Mouse (Mus musculus): ENCODE measurements around the gene Zbtb24.

Gene Zbtb24

DNA sequence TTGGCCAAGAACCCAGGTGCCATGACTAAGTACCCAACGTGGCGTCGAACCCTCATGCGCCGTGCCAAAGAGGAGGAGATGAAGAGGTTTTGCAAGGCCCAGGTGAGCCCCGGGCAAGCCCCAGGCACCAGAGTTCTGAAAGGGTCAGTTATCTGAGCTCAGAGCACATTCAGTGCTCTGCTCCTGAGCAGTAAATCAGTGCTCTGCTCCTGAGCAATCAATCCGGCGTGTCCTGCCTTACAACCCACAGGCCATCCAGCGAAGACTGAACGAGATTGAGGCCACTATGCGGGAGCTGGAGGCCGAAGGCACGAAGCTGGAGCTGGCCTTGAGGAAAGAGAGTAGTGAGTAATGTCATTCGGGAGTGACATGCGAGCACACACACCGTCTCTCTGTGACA lies 35.6 kb downstream of the Zbtb24 start:
- TF ChIP-seq GATA4 (IDR thresholded peaks at IDR 0.05; ENCODE audit: insufficient replicate concordance, low read length): no peak

DNA sequence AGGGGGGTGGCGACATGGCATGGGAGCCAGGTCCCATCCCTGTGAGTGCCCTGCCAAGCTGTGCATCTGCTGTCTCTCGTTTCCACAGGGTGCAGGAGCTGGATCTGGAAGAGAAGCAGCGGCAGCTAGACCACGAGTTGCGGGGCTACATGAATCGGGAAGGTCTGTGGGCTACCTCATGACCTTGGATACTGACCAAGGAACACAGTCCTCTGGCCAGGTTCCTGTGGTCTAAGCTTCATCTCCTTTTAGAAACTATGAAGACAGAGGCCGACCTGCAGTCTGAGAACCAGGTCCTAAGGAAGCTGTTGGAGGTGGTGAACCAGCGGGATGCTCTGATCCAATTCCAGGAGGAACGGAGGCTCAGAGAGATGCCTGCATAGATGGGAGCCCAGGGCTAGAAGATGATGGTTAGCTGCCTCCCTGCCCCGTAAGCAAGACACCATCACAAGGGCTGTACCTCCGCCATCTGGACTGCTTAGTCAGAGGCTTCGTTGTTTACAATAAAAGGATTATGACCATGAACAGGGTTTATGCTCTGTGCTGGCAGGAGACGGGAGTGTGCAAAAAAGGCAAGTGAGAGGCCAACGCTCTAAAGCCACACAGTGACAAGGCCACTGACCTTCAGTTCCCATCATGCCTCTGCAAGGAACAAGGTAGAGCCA lies 36.5 kb downstream of the Zbtb24 start:
- no peak for TF ChIP-seq GATA4 (IDR thresholded peaks at IDR 0.05; ENCODE audit: insufficient replicate concordance, low read length)

DNA sequence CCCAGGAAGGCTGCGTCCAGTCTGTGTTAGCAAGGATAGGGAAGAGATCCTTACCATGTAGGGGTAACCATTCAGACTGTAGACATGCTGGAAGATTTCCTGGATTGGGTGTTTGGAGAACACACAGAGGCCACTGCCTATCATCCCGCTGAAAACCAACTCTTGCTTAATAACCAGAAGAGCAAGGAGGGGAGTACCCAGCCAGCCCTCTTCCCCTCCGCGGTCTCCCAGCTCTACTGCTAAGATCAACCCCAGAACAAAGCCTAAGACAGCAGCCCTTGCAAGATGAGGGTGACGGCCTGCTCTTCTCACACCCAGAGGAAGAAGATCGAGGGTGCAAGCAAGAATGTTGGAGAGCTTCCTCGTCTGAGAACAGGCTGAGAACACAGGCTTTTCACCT lies 38.7 kb downstream of the Zbtb24 start:
- no peak for TF ChIP-seq GATA4 (IDR thresholded peaks at IDR 0.05; ENCODE audit: insufficient replicate concordance, low read length)

DNA sequence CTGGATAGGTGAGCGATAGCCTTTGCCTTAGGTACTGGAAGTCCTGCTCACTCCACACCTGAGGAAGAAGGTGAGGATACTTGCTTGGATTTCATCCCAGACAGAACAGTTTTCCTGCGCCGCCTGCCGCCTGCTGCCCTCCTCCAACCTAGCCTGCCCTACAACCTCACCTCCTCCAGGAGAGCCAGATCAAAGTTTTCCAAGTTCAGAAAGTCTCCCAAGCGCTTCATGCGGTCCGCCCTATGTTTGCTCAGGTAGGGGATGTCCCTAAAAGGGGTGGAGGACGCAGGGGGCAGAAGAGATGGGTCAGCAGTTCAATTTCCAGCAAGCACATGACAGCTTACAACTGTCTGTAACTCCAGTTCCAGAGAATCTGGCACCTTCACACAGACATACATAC lies 39.1 kb downstream of the Zbtb24 start:
- TF ChIP-seq GATA4 (IDR thresholded peaks at IDR 0.05; ENCODE audit: insufficient replicate concordance, low read length): no peak

DNA sequence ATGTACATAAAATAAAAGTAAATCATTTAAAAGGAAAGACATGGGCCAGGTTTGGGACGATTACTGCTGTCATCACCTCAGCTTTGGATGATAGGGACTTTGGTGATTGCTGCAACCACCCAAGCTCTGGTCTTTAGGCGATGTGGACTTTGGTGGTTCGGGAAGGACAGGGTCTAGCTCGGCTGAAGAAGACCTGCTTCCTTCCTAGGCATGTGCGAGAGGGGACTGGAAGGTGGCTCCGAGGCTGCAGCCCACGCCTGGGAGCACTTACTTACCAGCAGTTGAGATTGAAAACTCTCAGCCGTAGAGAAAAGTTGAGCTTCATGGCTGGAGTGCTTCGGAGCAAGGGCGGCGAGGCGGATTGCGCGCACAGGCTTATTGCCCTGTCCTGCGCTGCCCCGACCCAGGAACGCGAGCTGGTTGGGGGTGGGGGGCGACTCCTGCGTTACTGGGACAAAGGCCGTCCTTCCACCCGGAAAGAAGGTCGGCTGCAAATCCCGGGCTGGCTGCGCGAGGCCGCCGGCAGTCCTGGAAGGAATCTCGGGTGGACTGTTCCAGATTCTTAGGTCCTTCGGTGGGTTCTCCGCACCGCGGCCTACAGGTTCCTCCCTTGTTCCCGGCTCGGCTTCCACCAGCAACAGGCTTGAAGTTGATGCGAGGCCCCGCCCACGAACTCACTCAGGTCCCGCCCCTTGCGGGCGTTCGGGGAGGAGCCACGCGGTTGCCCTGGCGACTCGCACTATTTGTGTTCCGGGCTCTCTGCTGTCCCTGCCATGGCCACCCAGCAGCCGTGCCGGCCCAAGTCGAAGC lies 39.7 kb downstream of the Zbtb24 start, which contains the start of the genes Smpd2 and Ppil6:
Gene Smpd2 (minus strand): TSS at position 662 of the 810 bp plus-strand sequence.
Gene Ppil6 (plus strand): TSS at position 732 of the 810 bp plus-strand sequence.
- no peak for TF ChIP-seq GATA4 (IDR thresholded peaks at IDR 0.05; ENCODE audit: insufficient replicate concordance, low read length)

DNA sequence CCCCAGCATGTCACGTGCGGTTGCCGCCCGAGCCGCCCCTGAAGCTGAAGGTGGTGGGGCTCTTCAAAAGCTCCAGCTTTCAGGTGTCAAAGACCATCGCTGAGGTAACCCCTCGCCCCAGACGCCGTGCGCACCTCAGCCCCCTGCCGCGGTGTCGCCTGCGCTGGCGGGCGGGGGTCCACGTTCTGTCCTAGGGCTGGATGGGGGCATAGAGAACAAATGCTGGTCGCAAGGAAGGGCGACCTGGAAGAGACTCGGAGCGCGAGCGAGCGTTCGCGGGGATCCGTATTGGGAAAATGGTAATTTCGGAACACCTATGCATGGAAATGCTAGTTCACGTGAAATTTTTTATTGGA lies 40.3 kb downstream of the Zbtb24 start:
- TF ChIP-seq GATA4 (IDR thresholded peaks at IDR 0.05; ENCODE audit: insufficient replicate concordance, low read length): no peak

DNA sequence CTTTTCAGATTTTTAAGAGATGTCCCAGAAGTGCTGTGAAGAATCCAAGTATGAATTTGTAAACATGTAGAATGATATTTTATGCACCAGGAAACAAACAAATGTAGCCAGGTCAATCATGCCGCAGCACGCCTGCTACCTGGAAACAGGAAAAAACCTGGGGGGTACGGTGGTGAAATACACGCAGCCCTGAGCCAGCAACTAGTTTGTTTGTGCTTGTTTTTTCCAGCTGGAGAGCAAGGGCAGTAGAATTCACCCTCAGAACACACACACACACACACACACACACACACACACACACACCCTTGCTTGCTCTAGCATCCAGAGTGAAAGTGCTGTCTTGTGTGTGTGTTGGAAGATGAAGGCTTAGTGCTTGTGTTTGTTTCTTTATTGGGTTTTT lies 40.9 kb downstream of the Zbtb24 start:
- TF ChIP-seq GATA4 (IDR thresholded peaks at IDR 0.05; ENCODE audit: insufficient replicate concordance, low read length): no peak

DNA sequence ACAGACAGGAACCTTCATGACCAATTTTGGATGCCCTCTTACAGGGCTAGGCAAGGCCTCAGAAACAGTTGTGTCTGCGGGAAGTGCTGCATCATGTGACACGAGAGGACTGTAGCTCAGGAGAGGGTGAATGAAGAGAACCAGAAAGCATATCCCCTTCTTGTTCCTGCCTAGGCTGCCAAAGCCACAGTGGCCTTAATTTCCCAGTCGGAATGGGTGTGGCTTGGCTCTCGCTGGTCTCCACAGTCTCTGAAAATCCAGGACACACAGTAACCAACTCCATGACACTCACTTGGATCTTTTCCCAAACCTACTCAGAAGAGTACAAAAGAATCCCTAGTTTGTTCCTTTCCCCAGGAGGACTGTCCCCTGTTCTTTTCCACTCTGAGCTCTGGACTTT lies 50.8 kb downstream of the Zbtb24 start:
- TF ChIP-seq GATA4 (IDR thresholded peaks at IDR 0.05; ENCODE audit: insufficient replicate concordance, low read length): no peak

DNA sequence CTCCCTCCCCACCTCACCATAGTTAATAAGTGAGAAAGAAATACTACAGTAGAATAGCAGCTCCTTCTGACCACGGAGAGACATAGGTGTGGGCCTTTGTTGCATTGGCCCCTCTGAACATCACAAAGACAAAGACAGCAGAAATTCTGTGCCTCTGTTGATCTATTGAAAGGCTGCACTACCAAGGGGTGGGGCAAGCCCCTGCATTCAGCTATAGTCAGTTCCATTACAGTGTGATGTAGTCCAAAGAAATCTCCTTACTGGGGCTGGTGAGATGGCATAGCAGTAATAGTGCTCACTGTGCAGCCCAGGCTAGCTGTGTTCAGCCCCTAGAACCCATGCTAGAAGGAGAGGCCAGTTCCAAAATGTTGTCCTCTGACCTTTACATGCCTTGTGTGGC lies 54.8 kb downstream of the Zbtb24 start:
- no peak for TF ChIP-seq GATA4 (IDR thresholded peaks at IDR 0.05; ENCODE audit: insufficient replicate concordance, low read length)

DNA sequence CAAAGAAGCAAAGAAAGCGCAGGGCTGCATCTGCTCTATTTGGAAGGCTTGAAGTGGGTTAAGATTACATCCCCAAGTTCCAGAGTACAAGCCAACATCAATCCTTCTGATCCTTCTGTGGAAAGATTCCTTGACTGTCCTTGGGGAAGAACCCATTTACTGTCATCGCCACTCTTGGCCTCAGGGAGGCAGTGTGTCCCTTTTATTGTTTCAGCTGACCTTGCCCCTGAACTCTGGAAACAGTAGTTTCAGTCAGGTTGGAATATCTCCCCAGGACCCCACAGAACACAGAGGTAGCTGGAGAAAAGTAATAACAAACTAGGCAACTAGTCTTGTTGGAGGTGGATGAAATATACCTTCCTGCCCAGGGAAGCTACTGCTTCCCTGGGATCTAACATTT lies 59.0 kb downstream of the Zbtb24 start:
- TF ChIP-seq GATA4 (IDR thresholded peaks at IDR 0.05; ENCODE audit: insufficient replicate concordance, low read length): no peak

DNA sequence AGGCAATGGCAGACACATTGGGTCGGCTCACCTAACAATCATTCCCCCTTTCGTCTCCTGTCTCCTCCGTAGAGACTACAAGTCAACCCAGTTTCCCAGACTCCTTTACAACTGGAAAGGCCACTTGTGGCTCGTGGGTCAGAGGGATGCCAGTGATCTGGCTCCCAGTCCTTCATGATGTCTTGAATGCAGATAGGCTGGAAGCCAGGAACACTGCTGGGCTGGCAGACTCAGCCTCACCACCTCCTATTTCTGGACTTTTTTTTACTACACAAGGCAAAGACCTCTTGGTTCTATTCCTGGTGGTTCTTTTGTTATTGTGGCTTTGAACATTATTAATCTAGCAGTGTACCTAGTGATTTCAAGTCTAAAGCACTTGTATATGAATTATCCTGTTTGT lies 64.1 kb downstream of the Zbtb24 start:
- no peak for TF ChIP-seq GATA4 (IDR thresholded peaks at IDR 0.05; ENCODE audit: insufficient replicate concordance, low read length)

DNA sequence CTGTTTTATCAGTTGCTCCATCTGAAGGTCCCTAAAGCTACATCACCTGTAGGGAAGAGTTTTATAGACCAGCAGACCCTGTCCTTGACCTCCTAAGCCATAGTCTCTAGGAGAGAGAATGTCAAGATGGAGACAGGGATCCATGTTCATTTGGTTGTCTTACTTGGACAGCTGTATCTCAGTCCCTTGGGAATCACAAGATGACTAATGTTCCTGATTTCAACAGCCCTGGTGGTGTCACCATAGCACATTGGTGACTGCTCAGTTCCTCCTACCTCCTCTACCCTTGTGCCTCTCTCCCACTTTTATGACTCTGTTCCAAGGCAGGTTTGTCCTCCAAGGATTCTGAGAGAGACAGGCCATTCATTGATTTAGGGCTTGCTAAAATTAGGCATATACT lies 64.7 kb downstream of the Zbtb24 start:
- TF ChIP-seq GATA4 (IDR thresholded peaks at IDR 0.05; ENCODE audit: insufficient replicate concordance, low read length): no peak
